Mouse (Mus musculus): Measurements from ENCODE around the gene Dcpp2. TPM values are rescaled to one million over a fixed set of nuclear protein-coding genes. Genes with fewer than 3 reads are reported as not detected.
"Not testable (repeated sequence)": the region's sequence is repeated elsewhere in the genome, so short reads cannot be mapped to it uniquely, and the experiment has no call there.

Gene Dcpp2
- polyA plus RNA-seq (2011; ENCODE audit: insufficient read depth, insufficient read length, low replicate concordance, missing spikeins) = not detected in 2 replicates

GRCm38 (mm10) chr17:23880576-23880975 lies at the start of gene Dcpp2, which contains the start of gene Dcpp1:
Dcpp2 (plus strand) TSS chr17:23880880.
Dcpp1 (plus strand) TSS chr17:23880876.
- H3K27ac ChIP-seq (ENCODE audit: control insufficient read depth, insufficient read depth, low read depth, low read length, poor library complexity); H3K4me3 ChIP-seq (replicated peaks; ENCODE audit: control insufficient read depth, low read depth, low read length); H3K4me1 ChIP-seq (ENCODE audit: control insufficient read depth, insufficient read depth, low read length): not testable (repeated sequence)
- 58% methylated on average over 4 of the region's 4 CpGs for WGBS

- no peaks in the 10 kb centered on the region; the same call in 1 of the 2 replicates for H3K4me1 ChIP-seq (ENCODE audit: control insufficient read depth, insufficient read depth, low read length)
- H3K27ac ChIP-seq (ENCODE audit: control insufficient read depth, insufficient read depth, low read depth, low read length, poor library complexity) = no peak overlapping the region
- WGBS = 86% methylated on average over 1 of the region's 1 CpGs
- TF ChIP-seq CTCF (IDR thresholded peaks at IDR 0.05; ENCODE audit: control insufficient read depth, insufficient read depth, low read length) (no peak), POLR2A (IDR thresholded peaks at IDR 0.05; ENCODE audit: borderline replicate concordance, control insufficient read depth, low read depth, low read length) (no peak)
- no peak overlapping the region for H3K4me3 ChIP-seq (replicated peaks; ENCODE audit: control insufficient read depth, low read depth, low read length)
Measured at GRCm38 (mm10) chr17:23831201-23831600, 49.5 kb upstream of the Dcpp2 start.

GRCm38 (mm10) chr17:23836006-23836575 lies 44.6 kb upstream of the Dcpp2 start, which contains the start of gene Prss33:
Prss33 (minus strand) TSS chr17:23836056.
- 81% methylated on average over 8 of the region's 8 CpGs for WGBS
- Histone ChIP-seq H3K27ac (ENCODE audit: control insufficient read depth, insufficient read depth, low read depth, low read length, poor library complexity) (no peak within 1 kb of the TSS), H3K4me1 (ENCODE audit: control insufficient read depth, insufficient read depth, low read length) (no peaks in the 10 kb centered on the region), H3K4me3 (replicated peaks; ENCODE audit: control insufficient read depth, low read depth, low read length) (no peak within 1 kb of the TSS)
- TF ChIP-seq POLR2A (IDR thresholded peaks at IDR 0.05; ENCODE audit: borderline replicate concordance, control insufficient read depth, low read depth, low read length) (no peak), CTCF (IDR thresholded peaks at IDR 0.05; ENCODE audit: control insufficient read depth, insufficient read depth, low read length) (no peak)

- Histone ChIP-seq H3K27ac (ENCODE audit: control insufficient read depth, insufficient read depth, low read depth, low read length, poor library complexity) (no peak overlapping the region), H3K4me1 (ENCODE audit: control insufficient read depth, insufficient read depth, low read length) (no peaks in the 10 kb centered on the region; the same call in 1 of the 2 replicates), H3K4me3 (replicated peaks; ENCODE audit: control insufficient read depth, low read depth, low read length) (no peak overlapping the region)
- TF ChIP-seq POLR2A (IDR thresholded peaks at IDR 0.05; ENCODE audit: borderline replicate concordance, control insufficient read depth, low read depth, low read length) (no peak), CTCF (IDR thresholded peaks at IDR 0.05; ENCODE audit: control insufficient read depth, insufficient read depth, low read length) (peak; percentile 53)
- WGBS = 31% methylated on average over 4 of the region's 4 CpGs
Measured at GRCm38 (mm10) chr17:23841145-23841544, 39.5 kb upstream of the Dcpp2 start.

GRCm38 (mm10) chr17:23843141-23843811 lies 37.4 kb upstream of the Dcpp2 start:
- Histone ChIP-seq H3K27ac (ENCODE audit: control insufficient read depth, insufficient read depth, low read depth, low read length, poor library complexity) (no peak overlapping the region), H3K4me3 (replicated peaks; ENCODE audit: control insufficient read depth, low read depth, low read length) (no peak overlapping the region), H3K4me1 (ENCODE audit: control insufficient read depth, insufficient read depth, low read length) (no peaks in the 10 kb centered on the region; the same call in 1 of the 2 replicates)
- TF ChIP-seq POLR2A (IDR thresholded peaks at IDR 0.05; ENCODE audit: borderline replicate concordance, control insufficient read depth, low read depth, low read length) (no peak), CTCF (IDR thresholded peaks at IDR 0.05; ENCODE audit: control insufficient read depth, insufficient read depth, low read length) (peak; percentile 21; the same call in 1 of the 2 replicates)
- WGBS = 75% methylated on average over 23 of the region's 23 CpGs

- peak; percentile 79 for TF ChIP-seq CTCF (IDR thresholded peaks at IDR 0.05; ENCODE audit: control insufficient read depth, insufficient read depth, low read length)
- no peak for TF ChIP-seq POLR2A (IDR thresholded peaks at IDR 0.05; ENCODE audit: borderline replicate concordance, control insufficient read depth, low read depth, low read length)
- Histone ChIP-seq H3K4me3 (replicated peaks; ENCODE audit: control insufficient read depth, low read depth, low read length) (no peak within 1 kb of the TSS), H3K27ac (ENCODE audit: control insufficient read depth, insufficient read depth, low read depth, low read length, poor library complexity) (no peak within 1 kb of the TSS), H3K4me1 (ENCODE audit: control insufficient read depth, insufficient read depth, low read length) (no peaks in the 10 kb centered on the region; the same call in 1 of the 2 replicates)
- 38% methylated on average over 19 of the region's 19 CpGs for WGBS
Measured at GRCm38 (mm10) chr17:23843812-23844273, 36.8 kb upstream of the Dcpp2 start, which contains the start of the genes Prss32 and Prss41. Prss32 (plus strand) TSS chr17:23843855. Prss41 (minus strand) TSS chr17:23844172.

- 78% methylated on average over 2 of the region's 2 CpGs for WGBS
- Histone ChIP-seq H3K27ac (ENCODE audit: control insufficient read depth, insufficient read depth, low read depth, low read length, poor library complexity) (no peak overlapping the region), H3K4me1 (ENCODE audit: control insufficient read depth, insufficient read depth, low read length) (no peaks in the 10 kb centered on the region)
Measured at GRCm38 (mm10) chr17:23850028-23850427, 30.7 kb upstream of the Dcpp2 start.

More at GRCm38 (mm10) chr17:23850028-23850427, 30.7 kb upstream of the Dcpp2 start:
- TF ChIP-seq POLR2A (IDR thresholded peaks at IDR 0.05; ENCODE audit: borderline replicate concordance, control insufficient read depth, low read depth, low read length) (no peak), CTCF (IDR thresholded peaks at IDR 0.05; ENCODE audit: control insufficient read depth, insufficient read depth, low read length) (no peak)
- no peak overlapping the region for H3K4me3 ChIP-seq (replicated peaks; ENCODE audit: control insufficient read depth, low read depth, low read length)
